In the genomic region with DNA sequence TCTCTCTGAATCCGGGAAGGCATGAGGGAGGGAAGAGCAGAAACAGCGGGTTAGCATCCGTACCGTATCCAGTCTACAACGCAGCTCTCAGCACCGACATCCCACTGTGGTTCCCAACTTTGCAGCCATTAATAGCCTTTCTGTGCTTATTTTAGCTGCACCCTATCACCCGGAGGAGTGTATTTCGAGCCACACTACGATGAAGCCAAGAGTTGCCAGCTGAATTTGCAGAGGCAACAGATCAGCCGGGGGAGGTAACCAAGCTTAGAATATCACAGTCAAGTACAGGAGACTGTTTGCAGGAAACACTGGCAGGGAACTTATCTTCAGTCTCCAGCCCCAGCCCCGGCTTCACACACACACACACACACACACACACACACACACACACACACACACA, we compare ENCODE assay signal across 14 mouse cellular contexts.
A peak's percentile ranks its signal among the peaks of the same experiment; 100 is the strongest.
DNase-seq lines count a peak whose midpoint lies in the region; ATAC-seq lines count a peak whose summit lies in the region.
"Had no signal": no experiment of that assay in that cellular context is flagged by ENCODE, and none has a peak within 500 bp of the region (broad histone marks: within the 10 kb centered on the region; RNA-seq: fewer than 3 reads in every experiment).

No protein-coding gene starts in this region.

- peaks cover 68% of the 10 kb centered on the region for H3K4me1 ChIP-seq in heart, embryonic 13.5 days
- H3K4me1 ChIP-seq in forebrain, embryonic 15.5 days: peaks cover 41% of the 10 kb centered on the region

- H3K27me3 ChIP-seq in heart, embryonic 13.5 days (replicated peaks): no peaks in the 10 kb centered on the region
- no peaks in the 10 kb centered on the region for H3K27me3 ChIP-seq in forebrain, embryonic 15.5 days
- H3K27me3 ChIP-seq: limb, embryonic 12.5 days had no signal

- no peaks in the 10 kb centered on the region for H3K36me3 ChIP-seq in heart, embryonic 13.5 days
- no peaks in the 10 kb centered on the region for H3K36me3 ChIP-seq in forebrain, embryonic 15.5 days
- H3K36me3 ChIP-seq: limb, embryonic 12.5 days had no signal

- peak overlapping the region; percentile 63 for H3K9ac ChIP-seq in heart, embryonic 13.5 days
- H3K9ac ChIP-seq in forebrain, embryonic 15.5 days (replicated peaks): no peak overlapping the region
- H3K9ac ChIP-seq: forebrain, postnatal 0 days; limb, embryonic 12.5 days had no signal

- H3K9me3 ChIP-seq in heart, embryonic 13.5 days: no peaks in the 10 kb centered on the region
- H3K9me3 ChIP-seq in forebrain, embryonic 15.5 days: no peaks in the 10 kb centered on the region
- H3K9me3 ChIP-seq: limb, embryonic 12.5 days had no signal

- WGBS in heart, embryonic 13.5 days: 15% methylated on average over 11 of the region's 11 CpGs
- 75% methylated on average over 11 of the region's 11 CpGs for WGBS in forebrain, embryonic 15.5 days

- peak overlapping the region; percentile 31 for H3K4me3 ChIP-seq in heart, embryonic 13.5 days
- no peak overlapping the region for H3K4me3 ChIP-seq in forebrain, embryonic 15.5 days
- H3K4me3 ChIP-seq: limb, embryonic 12.5 days; myocyte had no signal

- H3K27ac ChIP-seq in heart, embryonic 13.5 days (replicated peaks): peak overlapping the region; percentile 90
- no peak overlapping the region for H3K27ac ChIP-seq in forebrain, embryonic 15.5 days (replicated peaks)
- H3K27ac ChIP-seq: limb, embryonic 12.5 days had no signal

- DNase-seq in testis, postnatal 14 days (ENCODE audit: low spot score): peak; percentile 36
- no peak for DNase-seq in testis, postnatal 10 days (ENCODE audit: low spot score)
- peak; percentile 83 to 86 for DNase-seq in left cerebral cortex, adult 9 months (ENCODE audit: low spot score in 2 of 2)
- DNase-seq in embryo, embryonic 10 days (ENCODE audit: low spot score): no peak
- DNase-seq in adrenal gland, postnatal 10 days: no peak
- DNase-seq in ovary, postnatal 36 days (ENCODE audit: low spot score): no peak
- DNase-seq: forebrain, postnatal 0 days; lung, postnatal 14 days; thymus, adult 2 months had no signal

- H3K4me2 ChIP-seq in heart, embryonic 13.5 days: peak overlapping the region; percentile 60
- no peak overlapping the region for H3K4me2 ChIP-seq in forebrain, embryonic 15.5 days (replicated peaks)
- H3K4me2 ChIP-seq: limb, embryonic 12.5 days had no signal

- peak; percentile 64; the same call in 1 of the 2 replicates for ATAC-seq in heart, embryonic 13.5 days (ENCODE audit: extremely low read depth, insufficient number of reproducible peaks, low FRiP score, low TSS enrichment)
- no peak for ATAC-seq in forebrain, embryonic 15.5 days (replicated peaks)
- ATAC-seq: forebrain, postnatal 0 days; intestine, postnatal 0 days had no signal

Comparison
In these comparisons a context has a peak if more than half of its experiments do, and no peak if none do; other contexts are left out.
1. DNase-seq: peak in testis, postnatal 14 days (single experiment) and left cerebral cortex, adult 9 months (2 of 2); none in testis, postnatal 10 days (single experiment), embryo, embryonic 10 days (single experiment), adrenal gland, postnatal 10 days (single experiment) and ovary, postnatal 36 days (single experiment).